Mouse (Mus musculus): Measurements from ENCODE around the gene Stk4. TPM values are rescaled to one million over a fixed set of nuclear protein-coding genes. Genes with fewer than 3 reads are reported as not detected.

The Stk4 gene
- total RNA-seq, 2 experiments from 2014 or later, result 55.6 to 74.0 TPM

- ATAC-seq (replicated peaks; ENCODE audit: low FRiP score, poor library complexity, severe bottlenecking), result no peak
Observed at GRCm38 (mm10) chr2:164076874-164077425, 6.8 kb downstream of the Stk4 start.

GRCm38 (mm10) chr2:164077875-164078274 lies 7.8 kb downstream of the Stk4 start:
- ATAC-seq (replicated peaks; ENCODE audit: low FRiP score, poor library complexity, severe bottlenecking), result no peak

DNA sequence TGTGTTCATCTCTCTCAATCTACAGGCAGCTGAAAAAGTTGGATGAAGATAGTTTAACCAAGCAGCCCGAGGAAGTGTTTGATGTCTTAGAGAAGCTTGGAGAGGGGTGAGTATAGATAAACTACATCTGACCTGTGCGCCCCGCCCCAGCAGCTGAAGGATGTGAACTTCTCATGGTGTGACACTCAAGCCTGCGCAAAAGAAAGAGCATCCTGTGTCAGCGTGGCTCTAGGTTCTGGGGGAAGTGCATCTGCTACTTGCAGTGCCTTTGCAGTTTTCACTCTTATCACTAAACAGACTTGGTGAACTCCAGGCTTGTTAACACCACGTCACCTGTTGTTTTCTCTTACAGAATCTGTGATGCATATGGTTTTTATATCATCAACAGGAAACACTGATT lies 9.4 kb downstream of the Stk4 start:
- no peak for ATAC-seq (replicated peaks; ENCODE audit: low FRiP score, poor library complexity, severe bottlenecking)

DNA sequence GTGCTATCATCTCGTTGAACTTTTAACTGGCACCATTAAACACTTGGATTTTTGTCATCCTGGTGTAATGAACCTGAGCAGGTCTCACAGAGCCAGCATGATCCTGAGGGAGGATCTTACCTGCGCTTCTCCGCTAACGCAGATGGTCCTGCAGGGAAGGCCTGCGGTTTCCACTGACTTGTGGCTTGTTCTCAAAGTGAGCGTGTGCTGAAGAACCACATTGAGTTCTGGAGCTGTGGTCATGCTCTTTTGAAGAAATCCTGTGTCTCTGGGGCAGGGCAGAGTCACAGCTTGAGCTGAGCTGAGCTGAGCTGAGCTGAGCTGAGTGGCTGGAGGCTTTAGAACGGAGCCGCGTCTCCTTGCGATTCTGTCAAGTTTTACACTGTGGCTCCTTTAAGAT lies 11.5 kb downstream of the Stk4 start:
- no peak for ATAC-seq (replicated peaks; ENCODE audit: low FRiP score, poor library complexity, severe bottlenecking)

DNA sequence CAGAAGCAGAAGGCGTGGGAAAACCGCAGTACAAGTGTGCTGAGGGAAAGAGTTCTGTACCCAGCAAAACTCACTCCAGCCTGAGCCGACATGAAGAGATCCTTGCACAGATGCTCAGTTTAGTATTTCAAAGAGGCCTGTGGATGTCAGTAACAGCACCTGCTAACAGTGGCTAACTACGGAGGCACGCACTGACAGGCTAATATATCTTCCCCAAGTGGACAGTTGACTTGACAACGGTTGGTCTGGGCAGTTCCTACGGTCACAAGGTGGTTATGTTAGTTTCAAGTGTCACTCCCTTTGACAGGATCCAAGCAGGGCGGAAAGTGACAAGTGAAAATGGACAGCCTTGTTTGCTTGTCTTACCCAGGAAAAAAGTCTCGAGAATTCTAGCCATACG lies 12.1 kb downstream of the Stk4 start:
- no peak for ATAC-seq (replicated peaks; ENCODE audit: low FRiP score, poor library complexity, severe bottlenecking)

DNA sequence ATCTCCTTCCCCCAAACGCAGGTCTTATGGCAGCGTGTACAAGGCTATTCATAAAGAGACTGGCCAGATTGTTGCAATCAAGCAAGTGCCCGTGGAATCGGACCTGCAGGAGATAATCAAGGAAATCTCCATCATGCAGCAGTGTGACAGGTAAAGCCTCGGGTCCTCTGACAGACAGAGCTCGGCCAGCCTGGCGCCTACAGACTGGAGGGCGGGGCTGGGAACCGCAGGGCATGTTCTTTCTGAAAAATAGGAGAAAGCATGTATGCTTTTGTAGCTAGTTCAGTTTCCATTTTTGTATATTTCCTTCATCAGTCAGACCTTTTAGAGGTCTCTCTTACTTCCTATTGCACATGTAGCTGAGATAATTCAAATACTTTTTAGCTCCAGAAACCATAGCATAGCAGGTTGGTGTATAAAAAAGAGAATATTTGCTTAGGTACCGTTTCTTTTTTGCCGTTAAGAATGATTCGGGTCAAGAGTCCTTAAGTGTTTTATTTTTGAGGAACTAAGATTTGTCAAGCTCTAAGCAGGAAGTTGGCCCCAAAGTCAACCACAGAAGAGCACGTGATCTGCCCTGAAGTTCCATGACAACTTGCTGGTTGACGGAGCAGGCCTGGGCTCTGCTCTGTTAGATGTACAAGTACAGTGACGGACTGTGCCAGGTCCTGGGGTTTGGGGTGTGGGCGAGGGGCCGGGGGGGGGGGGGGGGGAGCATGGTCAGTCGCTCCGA lies 13.7 kb downstream of the Stk4 start:
- no peak for ATAC-seq (replicated peaks; ENCODE audit: low FRiP score, poor library complexity, severe bottlenecking)

GRCm38 (mm10) chr2:164084342-164084700 lies 14.2 kb downstream of the Stk4 start:
- no peak for ATAC-seq (replicated peaks; ENCODE audit: low FRiP score, poor library complexity, severe bottlenecking)

DNA sequence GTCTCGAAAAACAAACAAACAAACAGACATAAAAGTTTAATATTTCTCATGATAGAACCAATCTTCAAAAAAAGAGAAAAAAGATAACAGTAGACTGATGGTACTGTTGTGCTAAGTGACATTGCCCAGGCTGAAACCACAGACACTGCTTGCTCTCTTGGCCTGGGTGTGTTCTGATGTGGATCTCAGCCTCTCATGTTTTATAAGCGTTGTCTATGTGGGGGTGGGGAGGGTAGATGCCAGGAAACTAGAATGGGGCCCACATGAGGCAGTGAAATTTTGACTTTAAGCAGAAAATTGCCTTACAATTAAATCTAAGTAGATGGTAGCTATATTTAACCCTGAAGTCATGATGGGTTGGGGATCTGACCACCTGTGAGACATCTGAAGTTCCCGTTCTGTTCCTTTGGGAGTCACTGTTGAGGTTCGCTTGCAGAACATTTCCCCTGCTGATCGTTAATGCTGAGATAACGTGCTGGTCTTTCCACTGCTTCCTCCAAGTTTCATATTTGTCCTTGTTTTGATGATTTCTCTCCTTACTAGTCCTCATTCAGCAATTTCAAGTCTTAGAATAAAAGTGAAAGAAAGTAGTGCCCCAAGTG lies 17.4 kb downstream of the Stk4 start:
- ATAC-seq (replicated peaks; ENCODE audit: low FRiP score, poor library complexity, severe bottlenecking), result no peak

DNA sequence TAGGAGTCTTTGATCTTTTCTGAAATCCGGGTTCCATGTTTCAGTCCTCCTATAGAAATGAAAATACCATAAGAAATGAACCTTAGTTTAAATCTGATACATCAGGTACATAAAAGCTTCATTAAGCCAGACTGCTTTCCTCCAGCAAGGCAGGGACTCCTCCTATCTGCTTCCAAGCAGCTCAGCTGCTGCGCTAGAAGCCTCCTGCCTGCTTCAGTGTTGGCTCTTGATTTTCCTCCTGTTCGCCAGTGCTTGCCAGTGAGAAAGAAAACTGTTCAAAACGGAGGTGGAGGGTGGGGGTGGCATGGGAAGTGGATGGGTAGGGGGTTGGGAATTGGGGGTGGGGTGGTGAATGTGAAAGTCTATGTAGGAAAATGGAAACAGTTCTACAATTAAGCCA lies 19.4 kb downstream of the Stk4 start:
- ATAC-seq (replicated peaks; ENCODE audit: low FRiP score, poor library complexity, severe bottlenecking), result no peak

GRCm38 (mm10) chr2:164094152-164094551 lies 24.0 kb downstream of the Stk4 start:
- ATAC-seq (replicated peaks; ENCODE audit: low FRiP score, poor library complexity, severe bottlenecking), result no peak

DNA sequence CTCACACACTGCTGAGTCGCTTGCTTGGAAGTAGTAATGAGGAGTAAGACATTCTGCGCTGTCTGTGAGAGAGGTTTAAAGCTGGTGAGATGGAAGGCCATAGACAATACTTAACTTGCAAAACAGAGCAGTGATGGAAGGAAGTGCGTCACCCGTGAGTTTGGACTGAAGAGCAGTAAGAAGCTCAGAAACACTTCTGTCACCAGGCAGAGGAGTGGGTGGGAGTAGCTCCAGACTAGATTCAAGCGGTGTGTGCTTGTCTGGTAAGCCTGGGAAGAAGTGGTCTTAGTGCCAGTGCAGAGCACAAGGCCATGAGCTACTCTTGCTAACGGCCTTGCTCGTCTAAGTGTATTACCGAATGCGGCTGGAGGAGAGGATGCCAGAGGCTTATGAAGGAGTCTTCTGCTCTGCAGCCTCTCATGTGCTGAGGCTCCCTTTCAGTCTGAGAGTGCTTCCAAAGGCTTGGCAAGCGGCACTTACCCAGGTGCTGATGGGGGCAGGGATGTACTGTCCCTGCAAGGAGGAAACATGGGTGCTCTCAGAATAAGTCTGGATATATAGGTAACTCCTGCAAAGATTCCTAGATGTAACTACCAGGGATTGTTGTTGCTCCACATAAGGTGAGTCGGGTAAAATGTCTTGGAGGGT lies 28.6 kb downstream of the Stk4 start:
- no peak for ATAC-seq (replicated peaks; ENCODE audit: low FRiP score, poor library complexity, severe bottlenecking)

- no peak for ATAC-seq (replicated peaks; ENCODE audit: low FRiP score, poor library complexity, severe bottlenecking)
Observed at GRCm38 (mm10) chr2:164101936-164102335, 31.8 kb downstream of the Stk4 start.

GRCm38 (mm10) chr2:164102366-164102765 lies 32.2 kb downstream of the Stk4 start:
- no peak for ATAC-seq (replicated peaks; ENCODE audit: low FRiP score, poor library complexity, severe bottlenecking)

GRCm38 (mm10) chr2:164103501-164103900 lies 33.4 kb downstream of the Stk4 start:
- ATAC-seq (replicated peaks; ENCODE audit: low FRiP score, poor library complexity, severe bottlenecking), result peak; percentile 65; the same call in 1 of the 2 replicates

DNA sequence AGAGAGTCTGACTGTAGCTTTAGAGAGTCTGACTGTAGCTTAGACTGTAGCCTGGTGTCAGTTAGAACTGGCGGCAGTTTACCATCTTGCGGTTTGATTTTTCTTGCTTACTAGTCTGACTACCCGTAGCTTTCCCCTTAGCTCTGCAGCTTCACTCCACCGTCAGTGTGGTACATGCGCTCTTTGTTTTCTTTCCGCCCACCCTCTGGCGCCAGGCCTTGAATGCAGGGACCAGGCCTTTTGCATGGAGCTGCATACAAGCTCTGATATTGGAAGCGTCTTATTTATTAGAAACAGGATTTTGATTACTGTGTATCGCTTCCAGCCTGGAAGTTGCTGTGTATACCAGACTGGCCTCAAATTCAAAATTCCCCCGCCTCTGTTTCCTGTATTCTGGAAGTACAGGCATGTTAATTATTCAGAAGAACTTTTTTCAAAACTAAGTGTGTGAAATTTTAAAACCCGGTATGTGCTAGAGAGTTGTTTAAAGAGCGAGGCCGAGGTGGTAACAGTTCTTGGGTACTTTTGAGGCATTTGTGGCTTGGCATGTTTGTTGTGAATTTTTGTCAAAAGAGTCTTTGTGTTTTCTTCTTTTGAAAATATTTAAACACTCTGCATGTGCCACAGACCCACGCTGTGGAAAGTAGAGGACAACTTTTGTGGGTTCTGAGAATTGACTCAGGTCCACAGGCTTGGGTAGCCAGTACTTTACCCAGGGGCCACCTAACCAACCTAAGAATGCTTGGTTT lies 36.3 kb downstream of the Stk4 start:
- no peak for ATAC-seq (replicated peaks; ENCODE audit: low FRiP score, poor library complexity, severe bottlenecking)

DNA sequence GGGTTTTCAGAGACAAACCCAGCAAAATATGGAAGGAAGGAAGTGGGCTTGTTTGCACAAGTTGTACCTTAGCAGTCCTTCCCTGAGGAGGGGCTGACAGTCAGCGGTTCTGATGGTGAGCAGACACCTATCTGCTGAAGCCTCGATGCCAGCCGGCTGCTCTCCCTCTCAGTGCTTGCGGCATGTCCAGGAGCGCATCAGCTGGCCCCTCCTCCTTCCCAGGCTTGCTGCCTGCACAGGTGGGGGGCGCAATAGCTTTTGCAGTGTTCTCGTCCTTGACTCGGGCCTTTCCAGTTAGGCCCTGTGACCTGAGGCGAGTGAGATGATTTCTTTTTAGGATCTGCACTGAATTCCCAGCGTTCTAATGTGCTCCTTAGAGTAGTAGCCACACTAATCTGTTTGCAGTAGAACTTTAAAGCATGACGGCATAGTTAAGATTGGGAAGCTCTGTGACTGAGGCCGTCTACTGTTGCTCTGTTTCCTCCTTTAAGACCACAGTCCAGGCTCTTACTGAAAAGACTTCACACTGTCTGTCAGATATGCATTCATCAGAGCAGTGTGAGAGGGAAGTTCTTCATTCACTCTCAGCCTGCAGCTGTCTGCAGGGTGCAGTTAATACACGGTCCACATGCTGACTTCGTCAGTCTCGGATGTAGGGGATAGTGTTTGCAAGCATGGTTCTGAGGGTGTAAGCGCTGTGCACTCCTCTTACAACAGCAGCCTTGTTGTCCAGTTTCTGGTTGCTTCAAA lies 37.2 kb downstream of the Stk4 start:
- no peak for ATAC-seq (replicated peaks; ENCODE audit: low FRiP score, poor library complexity, severe bottlenecking)

DNA sequence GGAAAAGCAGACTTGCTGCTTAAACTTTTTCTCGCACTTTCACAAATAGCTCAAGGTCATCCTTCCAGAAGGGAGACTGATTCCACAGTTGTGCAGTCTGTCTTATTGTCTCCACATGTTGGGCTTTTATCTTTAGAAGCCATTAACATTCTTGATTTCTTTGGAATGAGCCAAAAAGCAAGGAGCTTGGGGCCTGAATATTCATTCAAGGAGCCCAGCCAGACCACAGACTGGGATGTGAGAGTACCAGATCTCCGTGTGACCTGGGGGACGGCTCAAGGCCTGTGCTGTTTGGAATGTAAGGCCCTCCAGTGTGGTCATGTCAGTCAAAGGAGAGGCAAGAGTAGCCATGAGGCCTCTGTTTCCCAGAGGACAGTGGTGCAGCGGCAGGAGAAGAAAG lies 38.4 kb downstream of the Stk4 start:
- no peak for ATAC-seq (replicated peaks; ENCODE audit: low FRiP score, poor library complexity, severe bottlenecking)

DNA sequence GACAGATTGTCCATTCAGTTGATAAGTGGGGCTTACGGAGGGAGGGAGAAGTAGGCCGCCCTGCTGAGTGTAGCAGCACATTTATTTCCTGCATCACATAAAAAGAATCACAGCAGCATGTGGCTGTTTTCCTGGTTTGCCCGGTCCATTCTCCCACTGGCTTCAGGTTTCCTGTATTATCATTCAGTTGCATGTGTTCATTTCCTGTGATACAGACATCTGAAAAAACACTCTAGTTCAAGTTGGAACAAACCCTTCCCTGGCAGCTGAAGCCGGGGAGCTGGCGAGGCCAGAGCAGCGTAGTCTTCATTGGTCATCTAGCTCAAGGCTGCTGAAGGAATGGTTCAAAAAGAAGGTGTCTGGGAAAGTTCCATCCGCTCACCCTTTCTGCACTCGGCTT lies 41.4 kb downstream of the Stk4 start:
- ATAC-seq (replicated peaks; ENCODE audit: low FRiP score, poor library complexity, severe bottlenecking), result no peak

DNA sequence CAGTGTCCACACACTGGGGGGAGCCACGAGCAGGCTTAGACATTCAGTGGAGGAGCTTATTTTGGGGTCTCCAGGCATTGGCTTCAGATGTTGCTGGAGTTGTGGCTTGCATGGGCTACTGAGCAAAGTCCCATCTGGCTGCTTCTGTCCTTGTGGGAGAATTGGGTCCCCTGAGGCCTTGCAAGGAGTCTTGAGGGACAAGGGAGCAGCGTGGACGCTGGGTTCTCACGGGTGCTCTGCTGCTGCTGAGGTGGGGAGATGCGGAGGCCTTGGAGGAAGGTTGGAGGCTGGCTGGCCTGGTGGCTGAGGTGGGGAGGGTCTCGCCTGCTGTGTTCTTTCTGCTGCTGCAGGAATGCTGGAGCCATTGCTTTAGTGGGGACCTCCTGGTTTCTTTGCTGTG lies 43.9 kb downstream of the Stk4 start:
- no peak for ATAC-seq (replicated peaks; ENCODE audit: low FRiP score, poor library complexity, severe bottlenecking)

DNA sequence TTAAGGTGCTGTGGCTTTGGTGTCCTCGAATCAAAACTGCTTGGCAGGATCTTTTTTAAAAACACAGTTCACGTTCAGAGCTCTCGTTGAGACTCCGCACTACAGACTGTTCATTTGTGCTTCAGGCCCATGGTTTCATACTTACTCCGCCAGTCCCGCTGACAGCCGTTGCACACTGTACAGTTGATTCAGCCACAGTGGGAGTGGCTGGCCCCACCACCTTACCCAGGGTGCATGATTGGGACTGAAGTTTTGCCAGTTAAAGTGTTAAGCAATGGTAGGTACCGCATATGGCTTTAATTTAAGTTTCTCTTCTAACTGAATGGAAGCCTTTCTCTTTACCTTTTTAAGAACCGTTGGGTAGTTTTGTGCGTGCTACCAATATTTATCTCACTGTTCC lies 45.4 kb downstream of the Stk4 start:
- ATAC-seq (replicated peaks; ENCODE audit: low FRiP score, poor library complexity, severe bottlenecking), result no peak
